In the genomic region with DNA sequence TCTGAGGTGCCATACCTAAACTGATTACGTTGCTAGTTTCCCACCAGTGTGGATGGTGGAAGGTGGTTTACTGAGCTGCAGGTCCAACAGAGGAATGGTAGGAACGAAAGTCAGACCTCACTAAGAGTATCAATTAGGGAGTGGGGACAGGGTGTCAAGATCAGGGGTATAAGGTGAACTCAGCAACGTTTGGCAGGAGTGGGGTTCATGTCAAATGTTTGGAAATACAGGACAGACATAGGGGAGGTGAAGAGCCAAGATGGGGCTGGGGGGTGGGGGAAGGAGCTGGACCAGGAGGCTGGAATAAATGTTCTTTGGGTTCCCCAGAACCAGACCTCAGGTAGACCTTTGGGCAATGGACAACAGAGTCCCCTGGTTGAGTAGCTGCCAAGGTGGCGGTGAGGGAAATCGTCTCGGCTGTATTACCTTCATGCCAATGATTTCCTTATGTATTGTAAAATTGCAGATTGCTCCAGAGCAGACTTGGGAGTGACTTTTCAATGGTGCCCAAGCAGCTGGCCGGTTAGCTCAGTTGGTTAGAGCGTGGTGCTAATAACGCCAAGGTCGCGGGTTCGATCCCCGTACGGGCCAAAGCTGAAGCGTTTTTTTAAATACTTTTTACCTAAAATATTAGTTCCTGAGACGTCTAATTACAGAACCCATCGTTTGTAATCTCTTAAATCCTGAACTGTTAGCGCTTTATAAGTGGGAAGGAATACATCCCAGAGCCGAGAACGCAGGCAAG, we compare ENCODE assay signal across 8 mouse cellular contexts. TPM values are rescaled to one million over a fixed set of nuclear protein-coding genes. Genes with fewer than 3 reads are reported as not detected.
DNase-seq lines count a peak whose midpoint lies in the region; ATAC-seq and TF ChIP-seq lines count a peak whose summit lies in the region.

No protein-coding gene starts in this region.

- peak overlapping the region; percentile 73 for H3K27ac ChIP-seq in heart, postnatal 0 days (ENCODE audit: low read depth)
- H3K27ac ChIP-seq in liver, postnatal 0 days (ENCODE audit: low read depth): peak overlapping the region; percentile 70

- ATAC-seq in heart, postnatal 0 days (ENCODE audit: insufficient read depth, low read depth): no peak
- peak; percentile 18 for ATAC-seq in liver, postnatal 0 days

- H3K4me3 ChIP-seq in heart, postnatal 0 days (ENCODE audit: low read depth, low read length): peak overlapping the region; percentile 76
- H3K4me3 ChIP-seq in liver, postnatal 0 days (ENCODE audit: low read depth, low read length): peak overlapping the region; percentile 67

- 0 out of 2 replicates have a peak, but pooled peaks cover 4% of the 10 kb centered on the region for H3K4me1 ChIP-seq in heart, postnatal 0 days (ENCODE audit: control insufficient read depth, insufficient read depth)
- peaks cover 22% of the 10 kb centered on the region for H3K4me1 ChIP-seq in liver, postnatal 0 days (ENCODE audit: insufficient read depth)

- no peaks in the 10 kb centered on the region for H3K9me3 ChIP-seq in heart, postnatal 0 days (replicated peaks; ENCODE audit: control insufficient read depth, low read length)
- no peaks in the 10 kb centered on the region for H3K9me3 ChIP-seq in liver, postnatal 0 days (ENCODE audit: low read length)

- 0 out of 2 replicates have a peak, but pooled peaks have one; percentile 24 for TF ChIP-seq EP300 in heart, postnatal 0 days (IDR thresholded peaks at IDR 0.05; ENCODE audit: low read depth)
- TF ChIP-seq EP300 in liver, postnatal 0 days (IDR thresholded peaks at IDR 0.05; ENCODE audit: low read depth): no peak

- WGBS in heart, postnatal 0 days: 10% methylated on average over 20 of the region's 20 CpGs
- WGBS in liver, postnatal 0 days (ENCODE audit: insufficient replicate concordance): 8% methylated on average over 20 of the region's 20 CpGs

- peak overlapping the region; percentile 63 for H3K9ac ChIP-seq in heart, postnatal 0 days (replicated peaks; ENCODE audit: low read depth, low read length)
- H3K9ac ChIP-seq in liver, postnatal 0 days (replicated peaks): peak overlapping the region; percentile 68

- H3K4me2 ChIP-seq in heart, postnatal 0 days (ENCODE audit: low read depth, low read length): peak overlapping the region; percentile 68
- peak overlapping the region; percentile 92 for H3K4me2 ChIP-seq in liver, postnatal 0 days (ENCODE audit: low read depth, low read length)

- TF ChIP-seq CTCF in heart, postnatal 0 days (IDR thresholded peaks at IDR 0.05; ENCODE audit: low read depth): no peak
- no peak for TF ChIP-seq CTCF in liver, postnatal 0 days (IDR thresholded peaks at IDR 0.05; ENCODE audit: low read depth)

- H3K27me3 ChIP-seq in heart, postnatal 0 days (ENCODE audit: control insufficient read depth, insufficient read depth, low read length): no peaks in the 10 kb centered on the region
- H3K27me3 ChIP-seq in liver, postnatal 0 days (ENCODE audit: insufficient read depth, low read length): no peaks in the 10 kb centered on the region

- H3K36me3 ChIP-seq in heart, postnatal 0 days (replicated peaks; ENCODE audit: control insufficient read depth, insufficient read depth, low read length): peaks cover 32% of the 10 kb centered on the region
- H3K36me3 ChIP-seq in liver, postnatal 0 days (replicated peaks; ENCODE audit: insufficient read depth, low read length): peaks cover 12% of the 10 kb centered on the region

- peak; percentile 92 to 93 for DNase-seq in B cell, adult 2 months
- peak; percentile 47 to 57 for DNase-seq in adrenal gland, postnatal 4 days (ENCODE audit: low spot score in 2 of 2)
- peak; percentile 67 for DNase-seq in fibroblast of lung, adult 2 months (ENCODE audit: low read depth)
- peak; percentile 43 for DNase-seq in heart, postnatal 0 days (ENCODE audit: low spot score)
- peak; percentile 90 for DNase-seq in layer of hippocampus, adult 11-12 months (ENCODE audit: low spot score)
- peak; percentile 88 for DNase-seq in liver, postnatal 0 days
- peak; percentile 68 for DNase-seq in ovary, adult 18-20 months (ENCODE audit: low spot score)
- DNase-seq in thymus, adult 18-20 months: peak; percentile 58 to 76

RNA-seq across cellular contexts. Expression of a gene that starts 8.8 kb away (rescaled TPM):
- total RNA-seq in adrenal gland, postnatal 4 days (2021): 10 to 100 TPM; 41.5 to 41.7 TPM
- total RNA-seq in heart, postnatal 0 days (2014; rRNA removed; ENCODE audit: low replicate concordance): 21.4 and 54.6 TPM in 2 replicates
- 19.5 and 19.9 TPM in 2 replicates for polyA plus RNA-seq in heart, postnatal 0 days (2015; fragmentation: Nextera tagmentation; extraction: Ambion mirVana)
- polyA plus RNA-seq in liver, postnatal 0 days (2015; fragmentation: Nextera tagmentation; extraction: Ambion mirVana): 41.3 and 45.9 TPM in 2 replicates

RNA-seq across cellular contexts. Expression of a gene that starts 20.9 kb away (rescaled TPM):
- total RNA-seq in adrenal gland, postnatal 4 days (2021): 10 to 100 TPM; 50.2 to 51.3 TPM
- 40.0 and 46.0 TPM in 2 replicates for total RNA-seq in heart, postnatal 0 days (2014; rRNA removed; ENCODE audit: low replicate concordance)
- polyA plus RNA-seq in heart, postnatal 0 days (2015; fragmentation: Nextera tagmentation; extraction: Ambion mirVana): 18.6 TPM in 2 replicates
- polyA plus RNA-seq in liver, postnatal 0 days (2015; fragmentation: Nextera tagmentation; extraction: Ambion mirVana): 7.4 and 7.6 TPM in 2 replicates

RNA-seq across cellular contexts. Expression of a gene that starts 22.9 kb away (rescaled TPM):
- 10 to 100 TPM; 24.3 to 26.0 TPM for total RNA-seq in adrenal gland, postnatal 4 days (2021)
- 21.3 and 24.1 TPM in 2 replicates for total RNA-seq in heart, postnatal 0 days (2014; rRNA removed; ENCODE audit: low replicate concordance)
- polyA plus RNA-seq in heart, postnatal 0 days (2015; fragmentation: Nextera tagmentation; extraction: Ambion mirVana): 12.1 and 13.0 TPM in 2 replicates
- 5.4 and 6.6 TPM in 2 replicates for polyA plus RNA-seq in liver, postnatal 0 days (2015; fragmentation: Nextera tagmentation; extraction: Ambion mirVana)

RNA-seq across cellular contexts. Expression of a gene that starts 28.4 kb away (rescaled TPM):
- total RNA-seq in adrenal gland, postnatal 4 days (2021): 10 to 100 TPM; 37.5 to 42.3 TPM
- total RNA-seq in heart, postnatal 0 days (2014; rRNA removed; ENCODE audit: low replicate concordance): 10.1 and 12.3 TPM in 2 replicates
- polyA plus RNA-seq in heart, postnatal 0 days (2015; fragmentation: Nextera tagmentation; extraction: Ambion mirVana): 8.3 and 8.7 TPM in 2 replicates
- polyA plus RNA-seq in liver, postnatal 0 days (2015; fragmentation: Nextera tagmentation; extraction: Ambion mirVana): 8.9 and 10.6 TPM in 2 replicates

RNA-seq across cellular contexts. Expression of a gene that starts 33.9 kb away (rescaled TPM):
- total RNA-seq in adrenal gland, postnatal 4 days (2021): 10 to 100 TPM; 20.6 TPM
- total RNA-seq in heart, postnatal 0 days (2014; rRNA removed; ENCODE audit: low replicate concordance): 10.9 and 25.5 TPM in 2 replicates
- 18.3 and 24.3 TPM in 2 replicates for polyA plus RNA-seq in heart, postnatal 0 days (2015; fragmentation: Nextera tagmentation; extraction: Ambion mirVana)
- polyA plus RNA-seq in liver, postnatal 0 days (2015; fragmentation: Nextera tagmentation; extraction: Ambion mirVana): 12.5 and 13.0 TPM in 2 replicates
